Mouse (Mus musculus) testis, postnatal 14 days (tissue): ENCODE results near the gene Snx20.
A peak's percentile ranks its signal among the peaks of the same experiment; 100 is the strongest.
"Not testable (repeated sequence)": the region's sequence is repeated elsewhere in the genome, so short reads cannot be mapped to it uniquely, and the experiment has no call there.

Source experiments
- DNase-seq: peaks from one replicate; pipeline ENCODE4 v3.0.0; 2021; ENCODE audit warnings: low spot score

The Snx20 gene

GRCm38 (mm10) chr8:88635474-88636397 is at the start of gene Snx20:
Snx20 (minus strand) TSS chr8:88636128.
- no peak for DNase-seq

- DNase-seq: no peak
Measured at GRCm38 (mm10) chr8:88683656-88684289, 47.8 kb upstream of the Snx20 start.

- DNase-seq: no peak
Measured at GRCm38 (mm10) chr8:88681046-88681445, 45.1 kb upstream of the Snx20 start.

GRCm38 (mm10) chr8:88680566-88680965 is 44.6 kb upstream of the Snx20 start:
- no peak for DNase-seq

GRCm38 (mm10) chr8:88677071-88677470 is 41.1 kb upstream of the Snx20 start:
- DNase-seq: no peak

GRCm38 (mm10) chr8:88675372-88676165 is 39.6 kb upstream of the Snx20 start:
- no peak for DNase-seq

- DNase-seq: no peak
Measured at GRCm38 (mm10) chr8:88673859-88674258, 37.9 kb upstream of the Snx20 start.

GRCm38 (mm10) chr8:88671575-88671974 is 35.6 kb upstream of the Snx20 start:
- no peak for DNase-seq

- no peak for DNase-seq
Measured at GRCm38 (mm10) chr8:88670782-88671181, 34.9 kb upstream of the Snx20 start.

- no peak for DNase-seq
Measured at GRCm38 (mm10) chr8:88668400-88669086, 32.6 kb upstream of the Snx20 start.

GRCm38 (mm10) chr8:88666435-88666834 is 30.5 kb upstream of the Snx20 start:
- no peak for DNase-seq

- no peak for DNase-seq
Measured at GRCm38 (mm10) chr8:88664947-88665346, 29.0 kb upstream of the Snx20 start.

- no peak for DNase-seq
Measured at GRCm38 (mm10) chr8:88664121-88664520, 28.2 kb upstream of the Snx20 start.

- no peak for DNase-seq
Measured at GRCm38 (mm10) chr8:88662401-88662821, 26.5 kb upstream of the Snx20 start.

- DNase-seq: no peak
Measured at GRCm38 (mm10) chr8:88659873-88660272, 23.9 kb upstream of the Snx20 start.

- DNase-seq: no peak
Measured at GRCm38 (mm10) chr8:88655334-88655733, 19.4 kb upstream of the Snx20 start.

GRCm38 (mm10) chr8:88651122-88651521 is 15.2 kb upstream of the Snx20 start:
- not testable (repeated sequence) for DNase-seq

GRCm38 (mm10) chr8:88650016-88650708 is 14.2 kb upstream of the Snx20 start:
- no peak for DNase-seq

- DNase-seq: no peak
Measured at GRCm38 (mm10) chr8:88648322-88648721, 12.4 kb upstream of the Snx20 start.

- peak; percentile 65 for DNase-seq
Measured at GRCm38 (mm10) chr8:88646837-88647778, 11.2 kb upstream of the Snx20 start, which contains the start of gene Nod2. Nod2 (plus strand) TSS chr8:88647315.
